Mouse (Mus musculus) heart, embryonic 16.5 days (tissue): Measurements from ENCODE around the gene Stra6l. TPM values are rescaled to one million over a fixed set of nuclear protein-coding genes. Genes with fewer than 3 reads are reported as not detected.

Experiments used
- ATAC-seq: fragments of 200-750 bp; cut with Nextera tagmentation; replicated peaks from 2 replicates; pipeline ENCODE4 v1.8.0; 2017; ENCODE audit warnings: moderate number of reproducible peaks; ENCODE audit not compliant: insufficient read depth, low FRiP score; ENCODE audit errors: extremely low read depth
- H3K27ac ChIP-seq: fragments of 300-500 bp; sonication (generic); 2 replicates; pipeline ENCODE4 v1.5.1; 2014; ENCODE audit warnings: mild to moderate bottlenecking, low read length, control low read depth, moderate library complexity
- H3K27me3 ChIP-seq: fragments of 300-500 bp; sonication (generic); 2 replicates; pipeline ENCODE4 v1.6.1; 2014; ENCODE audit warnings: low read length, mixed read lengths; ENCODE audit not compliant: control insufficient read depth, insufficient read depth
- H3K36me3 ChIP-seq: fragments of 300-500 bp; sonication (generic); 2 replicates; pipeline ENCODE4 v1.6.1; 2014; ENCODE audit not compliant: control insufficient read depth, insufficient read depth
- H3K4me1 ChIP-seq: fragments of 300-500 bp; sonication (generic); 2 replicates; pipeline ENCODE4 v1.6.1; 2014; ENCODE audit warnings: low read length, mixed read lengths; ENCODE audit not compliant: control insufficient read depth, insufficient read depth
- H3K4me2 ChIP-seq: fragments of 300-500 bp; sonication (generic); 2 replicates; pipeline ENCODE4 v1.6.1; 2014; ENCODE audit warnings: low read depth, mild to moderate bottlenecking, control low read depth, low read length
- H3K4me3 ChIP-seq: fragments of 300-500 bp; sonication (generic); 2 replicates; pipeline ENCODE4 v1.5.1; 2014; ENCODE audit warnings: mild to moderate bottlenecking, control low read depth, low read length
- H3K9ac ChIP-seq: fragments of 300-500 bp; sonication (generic); 2 replicates; pipeline ENCODE4 v1.6.1; 2014; ENCODE audit warnings: low read length, control low read depth
- H3K9me3 ChIP-seq: fragments of 300-500 bp; sonication (generic); replicated peaks from 2 replicates; pipeline ENCODE4 v1.6.1; 2016; ENCODE audit warnings: low read length; ENCODE audit not compliant: control insufficient read depth
- WGBS: fragments of 180-500 bp; shearing (Covaris S2); extraction: QIAGEN DNeasy Blood & Tissue Kit; methylation state at CpG from one replicate; pipeline ENCODE4 v1.1.7; 2014; 5-methylcytosine and 5-hydroxymethylcytosine counted together
- polyA plus RNA-seq: library from polyadenylated mRNA; unstranded; fragments of >200 nt; fragmentation: Nextera tagmentation; extraction: Ambion mirVana; gene quantifications from 2 replicates; pipeline ENCODE4 v1.2.1, GENCODE M21; 2015

Stra6l gene
- polyA plus RNA-seq, 1 experiment from 2014 or later: 0.05 TPM

DNA sequence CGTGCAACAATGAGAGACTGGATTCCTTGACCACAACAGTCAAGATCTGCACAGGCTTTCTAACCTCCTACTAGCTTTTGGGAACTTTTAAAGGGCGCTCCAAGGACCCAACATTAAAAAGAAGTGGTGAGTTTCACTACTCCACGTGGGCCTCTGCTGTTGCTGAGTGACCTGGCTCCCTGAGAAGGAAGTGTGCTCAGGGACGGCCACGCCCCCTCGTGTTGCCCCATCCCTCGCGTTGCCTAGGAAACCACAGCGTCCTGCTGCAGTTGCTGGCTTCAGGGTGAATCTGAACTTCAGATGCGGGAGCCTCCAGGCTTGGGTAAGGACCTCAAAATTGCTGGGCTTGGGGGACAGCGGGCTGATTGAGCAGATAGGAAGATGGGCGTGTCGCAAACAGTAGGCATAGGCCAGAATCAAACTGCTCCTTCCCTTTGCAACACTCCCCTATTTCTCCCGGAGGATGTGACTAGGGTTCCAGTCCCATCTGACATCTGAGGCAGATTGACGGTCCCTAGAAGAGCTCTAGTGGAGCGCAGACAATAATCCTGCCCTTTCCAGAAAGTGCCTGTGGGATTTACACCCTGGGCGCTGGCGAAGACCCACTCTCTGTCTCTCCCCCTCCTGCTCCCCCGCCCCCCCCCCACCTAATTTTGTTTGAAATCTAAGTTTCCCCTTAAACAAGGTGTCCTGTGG, 41.8 kb downstream of the Stra6l start, which contains the start of gene Ccdc180:
Gene Ccdc180 (plus strand): TSS at position 238 of the 696 bp plus-strand sequence.
- H3K4me3 ChIP-seq: no peak within 1 kb of the TSS
- peaks cover 4% of the 10 kb centered on the region; the same call in 1 of the 2 replicates for H3K4me1 ChIP-seq
- H3K4me2 ChIP-seq: no peak within 1 kb of the TSS
- ATAC-seq: no peak
- no peaks in the 10 kb centered on the region for H3K27me3 ChIP-seq
- H3K27ac ChIP-seq: no peak within 1 kb of the TSS
- no peaks in the 10 kb centered on the region for H3K36me3 ChIP-seq
- 17% methylated on average over 19 of the region's 19 CpGs for WGBS
- no peaks in the 10 kb centered on the region for H3K9me3 ChIP-seq
- H3K9ac ChIP-seq: no peak within 1 kb of the TSS

GRCm38 (mm10) chr4:45896425-45897081, 48.1 kb downstream of the Stra6l start:
- H3K27ac ChIP-seq: no peak overlapping the region
- no peaks in the 10 kb centered on the region for H3K36me3 ChIP-seq
- WGBS: 15% methylated on average over 16 of the region's 16 CpGs
- H3K27me3 ChIP-seq: peaks cover 8% of the 10 kb centered on the region; the same call in 1 of the 2 replicates
- H3K9ac ChIP-seq: no peak overlapping the region
- no peak for ATAC-seq
- H3K9me3 ChIP-seq: no peaks in the 10 kb centered on the region
- 0 out of 2 replicates have a peak, but pooled peaks cover 2% of the 10 kb centered on the region for H3K4me1 ChIP-seq
- H3K4me3 ChIP-seq: no peak overlapping the region
- no peak overlapping the region for H3K4me2 ChIP-seq

DNA sequence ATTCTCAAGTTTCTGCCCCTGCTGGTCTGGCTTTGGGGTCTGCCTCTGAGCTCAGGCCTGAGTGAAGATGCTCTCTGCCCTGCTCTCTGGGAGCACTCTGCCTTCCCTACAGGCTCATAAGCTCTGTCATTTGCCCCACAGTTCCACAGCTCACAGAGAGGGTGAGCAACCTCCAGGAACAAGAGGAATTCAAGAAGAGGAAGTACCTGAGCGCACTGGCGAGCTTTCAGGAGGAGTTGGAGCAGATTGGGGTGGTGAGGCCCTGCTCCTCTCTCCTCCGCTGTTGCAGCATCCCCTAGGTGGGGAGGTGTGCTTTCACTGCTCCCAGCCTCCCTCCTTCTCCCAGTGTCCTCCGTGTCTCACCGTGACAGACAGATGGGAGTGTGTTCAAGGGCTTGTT, 49.9 kb downstream of the Stra6l start:
- peaks cover 8% of the 10 kb centered on the region; the same call in 1 of the 2 replicates for H3K27me3 ChIP-seq
- H3K9me3 ChIP-seq: no peaks in the 10 kb centered on the region
- no peaks in the 10 kb centered on the region for H3K36me3 ChIP-seq
- WGBS: 54% methylated on average over 5 of the region's 5 CpGs
- H3K4me3 ChIP-seq: no peak overlapping the region
- H3K4me2 ChIP-seq: no peak overlapping the region
- no peak overlapping the region for H3K9ac ChIP-seq
- H3K27ac ChIP-seq: no peak overlapping the region
- ATAC-seq: no peak
- 0 out of 2 replicates have a peak, but pooled peaks cover 2% of the 10 kb centered on the region for H3K4me1 ChIP-seq

GRCm38 (mm10) chr4:45909256-45909655, 60.8 kb downstream of the Stra6l start:
- no peaks in the 10 kb centered on the region for H3K9me3 ChIP-seq
- ATAC-seq: no peak
- no peak overlapping the region for H3K4me3 ChIP-seq
- H3K27me3 ChIP-seq: no peaks in the 10 kb centered on the region
- no peaks in the 10 kb centered on the region for H3K36me3 ChIP-seq
- H3K4me2 ChIP-seq: no peak overlapping the region
- 84% methylated on average over 13 of the region's 13 CpGs for WGBS
- H3K27ac ChIP-seq: no peak overlapping the region
- H3K9ac ChIP-seq: no peak overlapping the region
- H3K4me1 ChIP-seq: no peaks in the 10 kb centered on the region

GRCm38 (mm10) chr4:45909924-45910323, 61.5 kb downstream of the Stra6l start:
- H3K4me3 ChIP-seq: no peak overlapping the region
- WGBS: 56% methylated on average over 4 of the region's 4 CpGs
- ATAC-seq: no peak

DNA sequence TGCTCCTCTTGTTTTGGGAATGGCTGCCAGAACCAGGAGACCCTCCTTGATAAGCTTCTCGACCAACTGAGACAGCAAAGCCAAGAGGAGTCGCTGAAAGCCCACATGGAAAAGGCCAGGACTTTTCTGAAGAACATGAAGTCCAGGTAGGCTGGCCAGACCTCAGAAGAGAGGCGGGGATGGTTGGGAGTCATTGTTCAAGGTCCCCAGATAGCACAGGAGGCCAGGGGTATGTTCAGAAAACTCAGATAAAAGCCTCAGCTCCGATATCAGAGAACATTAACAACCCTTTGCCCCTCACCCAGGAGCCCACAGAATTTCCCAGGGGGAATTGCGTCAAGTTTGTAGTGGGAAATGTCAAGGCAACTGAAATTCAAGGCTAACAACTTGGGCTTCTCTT, 62.8 kb downstream of the Stra6l start:
- H3K36me3 ChIP-seq: no peaks in the 10 kb centered on the region
- no peaks in the 10 kb centered on the region for H3K9me3 ChIP-seq
- no peaks in the 10 kb centered on the region for H3K27me3 ChIP-seq
- ATAC-seq: no peak
- no peak overlapping the region for H3K4me3 ChIP-seq
- H3K9ac ChIP-seq: no peak overlapping the region
- WGBS: 61% methylated on average over 5 of the region's 5 CpGs
- H3K4me1 ChIP-seq: no peaks in the 10 kb centered on the region
- H3K27ac ChIP-seq: no peak overlapping the region
- no peak overlapping the region for H3K4me2 ChIP-seq

More at GRCm38 (mm10) chr4:45909924-45910323, 61.5 kb downstream of the Stra6l start:
- Histone ChIP-seq H3K36me3 (no peaks in the 10 kb centered on the region), H3K4me2 (no peak overlapping the region), H3K9ac (no peak overlapping the region), H3K27me3 (no peaks in the 10 kb centered on the region), H3K9me3 (no peaks in the 10 kb centered on the region), H3K27ac (no peak overlapping the region), H3K4me1 (no peaks in the 10 kb centered on the region)

GRCm38 (mm10) chr4:45911876-45912275, 63.4 kb downstream of the Stra6l start:
- ATAC-seq: no peak
- no peaks in the 10 kb centered on the region for H3K9me3 ChIP-seq
- 80% methylated on average over 4 of the region's 4 CpGs for WGBS
- no peaks in the 10 kb centered on the region for H3K36me3 ChIP-seq
- H3K4me3 ChIP-seq: no peak overlapping the region
- H3K27ac ChIP-seq: no peak overlapping the region
- no peak overlapping the region for H3K4me2 ChIP-seq
- no peak overlapping the region for H3K9ac ChIP-seq
- H3K27me3 ChIP-seq: no peaks in the 10 kb centered on the region
- H3K4me1 ChIP-seq: no peaks in the 10 kb centered on the region

DNA sequence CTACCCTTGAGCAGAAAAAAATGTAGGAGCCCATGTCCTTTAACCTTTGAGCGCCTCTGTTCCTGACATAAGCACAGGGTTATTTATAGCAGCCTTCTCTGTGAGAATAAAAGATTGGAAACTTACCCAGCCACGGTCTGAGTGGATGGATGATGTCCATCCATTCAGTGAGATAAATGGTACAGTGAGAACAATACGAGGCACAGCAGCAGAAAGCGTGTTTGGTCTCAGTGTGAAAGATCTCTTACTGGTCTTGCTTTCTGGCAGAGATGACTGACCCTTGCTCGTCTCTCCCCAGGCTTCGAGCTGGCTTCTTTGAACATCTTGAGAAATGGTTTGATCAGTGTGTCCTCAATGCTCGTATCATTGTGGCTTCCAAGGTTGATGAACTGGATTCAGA, 68.6 kb downstream of the Stra6l start:
- Histone ChIP-seq H3K36me3 (no peaks in the 10 kb centered on the region), H3K9me3 (no peaks in the 10 kb centered on the region), H3K4me1 (0 out of 2 replicates have a peak, but pooled peaks cover 2% of the 10 kb centered on the region), H3K27ac (no peak overlapping the region), H3K9ac (no peak overlapping the region), H3K27me3 (no peaks in the 10 kb centered on the region), H3K4me2 (no peak overlapping the region), H3K4me3 (no peak overlapping the region)
- ATAC-seq: no peak
- 48% methylated on average over 7 of the region's 7 CpGs for WGBS
